Mouse (Mus musculus): Measurements from ENCODE around the gene Shc1.

GRCm38 (mm10) chr3:89479055-89479454, 60.8 kb downstream of the Shc1 start:
- no peak for TF ChIP-seq POLR2A (IDR thresholded peaks at IDR 0.05; ENCODE audit: extremely low read depth, insufficient read depth, low read length)
- no peak for TF ChIP-seq CTCF (IDR thresholded peaks at IDR 0.05; ENCODE audit: extremely low read depth, insufficient read depth, low read length)
